Mouse (Mus musculus): Measurements from ENCODE around the gene Gm21962. TPM values are rescaled to one million over a fixed set of nuclear protein-coding genes. Genes with fewer than 3 reads are reported as not detected.

Gm21962 gene
- polyA plus RNA-seq, 1 experiment from 2014 or later: not detected

Small RNA genes within 50 kb of the gene (microRNA-seq; reads per million reads assigned to microRNA genes)
- gene Gm22468: not detected

Other genes starting within 250 kb of the Gm21962 start
- gene Ddit4l, start 49.9 kb upstream of the Gm21962 start, polyA plus RNA-seq (2015; fragmentation: Nextera tagmentation; extraction: Ambion mirVana): 20.1 and 21.4 TPM in 2 replicates
- 1,866 and 1,908 TPM in 2 replicates for gene H2afz, start 193.0 kb downstream of the Gm21962 start, polyA plus RNA-seq (2015; fragmentation: Nextera tagmentation; extraction: Ambion mirVana)
- 11.3 and 11.5 TPM in 2 replicates for gene Dnajb14, start 196.2 kb downstream of the Gm21962 start, polyA plus RNA-seq (2015; fragmentation: Nextera tagmentation; extraction: Ambion mirVana)
- 108 and 114 TPM in 2 replicates for gene Lamtor3, start 247.0 kb downstream of the Gm21962 start, polyA plus RNA-seq (2015; fragmentation: Nextera tagmentation; extraction: Ambion mirVana)

Measured in limb, embryonic 13.5 days (tissue).